Mouse (Mus musculus) embryonic facial prominence, embryonic 14.5 days (tissue): ENCODE results near the gene Psmc2. TPM values are rescaled to one million over a fixed set of nuclear protein-coding genes. Genes with fewer than 3 reads are reported as not detected.
A peak's percentile ranks its signal among the peaks of the same experiment; 100 is the strongest.

ENCODE experiments used
- ATAC-seq: fragments of 200-750 bp; cut with Nextera tagmentation; 2 replicates; pipeline ENCODE4 v1.8.0; 2017; ENCODE audit warnings: low read depth, moderate number of reproducible peaks, moderate TSS enrichment
- DNase-seq: peaks from one replicate; pipeline ENCODE4 v3.0.0-alpha.2; 2015; ENCODE audit warnings: low spot score
- H3K27ac ChIP-seq: fragments of 300-500 bp; sonication (generic); replicated peaks from 2 replicates; pipeline ENCODE4 v1.5.1; 2014; ENCODE audit warnings: low read depth, mild to moderate bottlenecking, low read length, moderate library complexity
- H3K27me3 ChIP-seq: fragments of 300-500 bp; sonication (generic); replicated peaks from 2 replicates; pipeline ENCODE4 v1.6.1; 2014; ENCODE audit warnings: low read length; ENCODE audit not compliant: control insufficient read depth, insufficient read depth
- H3K36me3 ChIP-seq: fragments of 300-500 bp; sonication (generic); 2 replicates; pipeline ENCODE4 v1.6.1; 2014; ENCODE audit warnings: low read length, mixed read lengths; ENCODE audit not compliant: control insufficient read depth, insufficient read depth
- H3K4me1 ChIP-seq: fragments of 300-500 bp; sonication (generic); 2 replicates; pipeline ENCODE4 v1.6.1; 2014; ENCODE audit warnings: antibody characterized with exemption, low read length; ENCODE audit not compliant: control insufficient read depth, insufficient read depth
- H3K4me2 ChIP-seq: fragments of 300-500 bp; sonication (generic); 2 replicates; pipeline ENCODE4 v1.6.1; 2014; ENCODE audit warnings: low read depth, mild to moderate bottlenecking, low read length, moderate library complexity, mixed read lengths
- H3K4me3 ChIP-seq: fragments of 300-500 bp; sonication (generic); 2 replicates; pipeline ENCODE4 v1.5.1; 2014; ENCODE audit warnings: low read depth, mild to moderate bottlenecking, low read length
- H3K9ac ChIP-seq: fragments of 300-500 bp; sonication (generic); 2 replicates; pipeline ENCODE4 v1.6.1; 2014; ENCODE audit warnings: low read depth, mild to moderate bottlenecking, low read length, moderate library complexity, mixed read lengths
- H3K9me3 ChIP-seq: fragments of 300-500 bp; sonication (generic); 2 replicates; pipeline ENCODE4 v1.6.1; 2016; ENCODE audit warnings: low read length; ENCODE audit not compliant: control insufficient read depth
- WGBS: fragments of 180-500 bp; shearing (Covaris S2); extraction: QIAGEN DNeasy Blood & Tissue Kit; methylation state at CpG from one replicate; pipeline ENCODE4 v1.1.7; 2014; 5-methylcytosine and 5-hydroxymethylcytosine counted together
- polyA plus RNA-seq: library from polyadenylated mRNA; unstranded; fragments of >200 nt; fragmentation: Nextera tagmentation; extraction: Ambion mirVana; gene quantifications from 2 replicates; pipeline ENCODE4 v1.2.1, GENCODE M21; 2014

Gene Psmc2
- polyA plus RNA-seq, 1 experiment from 2014 or later: 161 TPM

GRCm38 (mm10) chr5:21827643-21828042 lies 42.6 kb downstream of the Psmc2 start:
- Histone ChIP-seq H3K36me3 (no peaks in the 10 kb centered on the region), H3K27me3 (no peaks in the 10 kb centered on the region), H3K9me3 (no peaks in the 10 kb centered on the region), H3K9ac (no peak overlapping the region), H3K4me2 (no peak overlapping the region), H3K27ac (no peak overlapping the region), H3K4me3 (no peak overlapping the region), H3K4me1 (no peaks in the 10 kb centered on the region)
- DNase-seq (peak; percentile 13), ATAC-seq (peak; percentile 50; the same call in 1 of the 2 replicates)
- WGBS: 13% methylated on average over 6 of the region's 6 CpGs

DNA sequence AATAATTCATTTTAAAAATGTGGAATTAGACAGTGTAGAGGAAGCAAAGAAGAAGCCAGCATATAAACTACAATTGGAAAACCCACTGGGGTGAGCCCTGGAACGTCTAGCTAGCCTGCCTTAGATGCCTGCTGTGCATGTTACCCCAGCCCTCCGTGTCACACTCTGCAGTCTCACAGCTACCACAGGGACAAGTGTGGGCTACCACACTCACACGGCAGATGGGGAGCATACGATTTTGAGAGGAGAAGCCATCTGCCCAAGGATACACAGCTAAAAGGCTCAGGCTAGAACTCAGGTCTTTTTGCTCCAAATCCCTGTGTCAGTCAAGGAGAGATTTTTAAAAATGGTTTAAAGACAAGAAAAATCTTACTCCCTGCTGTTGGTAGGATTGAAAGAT lies 43.8 kb downstream of the Psmc2 start:
- no peak overlapping the region for H3K27ac ChIP-seq
- H3K36me3 ChIP-seq: no peaks in the 10 kb centered on the region
- no peaks in the 10 kb centered on the region for H3K4me1 ChIP-seq
- no peak overlapping the region for H3K4me3 ChIP-seq
- 66% methylated on average over 4 of the region's 4 CpGs for WGBS
- H3K27me3 ChIP-seq: no peaks in the 10 kb centered on the region
- H3K9ac ChIP-seq: no peak overlapping the region
- H3K4me2 ChIP-seq: no peak overlapping the region
- no peak for DNase-seq
- ATAC-seq: no peak
- H3K9me3 ChIP-seq: no peaks in the 10 kb centered on the region

- H3K9me3 ChIP-seq: no peaks in the 10 kb centered on the region
- no peak overlapping the region for H3K4me3 ChIP-seq
- H3K27ac ChIP-seq: no peak overlapping the region
- H3K4me2 ChIP-seq: no peak overlapping the region
- no peaks in the 10 kb centered on the region for H3K36me3 ChIP-seq
- 66% methylated on average over 3 of the region's 3 CpGs for WGBS
- no peaks in the 10 kb centered on the region for H3K4me1 ChIP-seq
- DNase-seq: no peak
- no peak overlapping the region for H3K9ac ChIP-seq
- ATAC-seq: no peak
- H3K27me3 ChIP-seq: no peaks in the 10 kb centered on the region
Measured at GRCm38 (mm10) chr5:21831761-21832160, 46.7 kb downstream of the Psmc2 start.

- ATAC-seq (no peak), DNase-seq (no peak)
- Histone ChIP-seq H3K9me3 (no peaks in the 10 kb centered on the region), H3K4me3 (no peak overlapping the region), H3K4me1 (no peaks in the 10 kb centered on the region), H3K36me3 (no peaks in the 10 kb centered on the region), H3K9ac (no peak overlapping the region), H3K27me3 (no peaks in the 10 kb centered on the region), H3K4me2 (no peak overlapping the region), H3K27ac (no peak overlapping the region)
- 71% methylated on average over 4 of the region's 4 CpGs for WGBS
Measured at GRCm38 (mm10) chr5:21844676-21845075, 59.6 kb downstream of the Psmc2 start.

- Histone ChIP-seq H3K4me3 (no peak overlapping the region), H3K27ac (no peak overlapping the region), H3K9ac (no peak overlapping the region), H3K27me3 (no peaks in the 10 kb centered on the region), H3K9me3 (no peaks in the 10 kb centered on the region), H3K4me1 (no peaks in the 10 kb centered on the region), H3K4me2 (no peak overlapping the region), H3K36me3 (no peaks in the 10 kb centered on the region)
- no peak for DNase-seq
- WGBS: 83% methylated on average over 20 of the region's 20 CpGs
- ATAC-seq: no peak
Measured at GRCm38 (mm10) chr5:21846616-21847290, 61.7 kb downstream of the Psmc2 start.

- Histone ChIP-seq H3K9ac (no peak overlapping the region), H3K9me3 (no peaks in the 10 kb centered on the region), H3K4me1 (no peaks in the 10 kb centered on the region), H3K27ac (no peak overlapping the region), H3K4me3 (no peak overlapping the region), H3K27me3 (no peaks in the 10 kb centered on the region), H3K36me3 (no peaks in the 10 kb centered on the region), H3K4me2 (no peak overlapping the region)
- no peak for ATAC-seq
- 76% methylated on average over 6 of the region's 6 CpGs for WGBS
- no peak for DNase-seq
Measured at GRCm38 (mm10) chr5:21847438-21847837, 62.4 kb downstream of the Psmc2 start.

- Histone ChIP-seq H3K9me3 (no peaks in the 10 kb centered on the region), H3K4me3 (no peak overlapping the region), H3K4me1 (no peaks in the 10 kb centered on the region), H3K4me2 (no peak overlapping the region), H3K36me3 (no peaks in the 10 kb centered on the region), H3K27ac (no peak overlapping the region), H3K27me3 (no peaks in the 10 kb centered on the region), H3K9ac (no peak overlapping the region)
- no peak for ATAC-seq
- 46% methylated on average over 10 of the region's 10 CpGs for WGBS
- no peak for DNase-seq
Measured at GRCm38 (mm10) chr5:21851679-21852340, 66.7 kb downstream of the Psmc2 start.
